Mouse (Mus musculus) heart, embryonic 16.5 days (tissue): ENCODE results near the gene Gm20388. TPM values are rescaled to one million over a fixed set of nuclear protein-coding genes. Genes with fewer than 3 reads are reported as not detected.

Experiments
- ATAC-seq: fragments of 200-750 bp; cut with Nextera tagmentation; replicated peaks from 2 replicates; pipeline ENCODE4 v1.8.0; 2017; ENCODE audit warnings: moderate number of reproducible peaks; ENCODE audit not compliant: insufficient read depth, low FRiP score; ENCODE audit errors: extremely low read depth
- H3K27ac ChIP-seq: fragments of 300-500 bp; sonication (generic); 2 replicates; pipeline ENCODE4 v1.5.1; 2014; ENCODE audit warnings: mild to moderate bottlenecking, low read length, control low read depth, moderate library complexity
- H3K27me3 ChIP-seq: fragments of 300-500 bp; sonication (generic); 2 replicates; pipeline ENCODE4 v1.6.1; 2014; ENCODE audit warnings: low read length, mixed read lengths; ENCODE audit not compliant: control insufficient read depth, insufficient read depth
- H3K36me3 ChIP-seq: fragments of 300-500 bp; sonication (generic); 2 replicates; pipeline ENCODE4 v1.6.1; 2014; ENCODE audit not compliant: control insufficient read depth, insufficient read depth
- H3K4me1 ChIP-seq: fragments of 300-500 bp; sonication (generic); 2 replicates; pipeline ENCODE4 v1.6.1; 2014; ENCODE audit warnings: low read length, mixed read lengths; ENCODE audit not compliant: control insufficient read depth, insufficient read depth
- H3K4me2 ChIP-seq: fragments of 300-500 bp; sonication (generic); 2 replicates; pipeline ENCODE4 v1.6.1; 2014; ENCODE audit warnings: low read depth, mild to moderate bottlenecking, control low read depth, low read length
- H3K4me3 ChIP-seq: fragments of 300-500 bp; sonication (generic); 2 replicates; pipeline ENCODE4 v1.5.1; 2014; ENCODE audit warnings: mild to moderate bottlenecking, control low read depth, low read length
- H3K9ac ChIP-seq: fragments of 300-500 bp; sonication (generic); 2 replicates; pipeline ENCODE4 v1.6.1; 2014; ENCODE audit warnings: low read length, control low read depth
- H3K9me3 ChIP-seq: fragments of 300-500 bp; sonication (generic); replicated peaks from 2 replicates; pipeline ENCODE4 v1.6.1; 2016; ENCODE audit warnings: low read length; ENCODE audit not compliant: control insufficient read depth
- WGBS: fragments of 180-500 bp; shearing (Covaris S2); extraction: QIAGEN DNeasy Blood & Tissue Kit; methylation state at CpG from one replicate; pipeline ENCODE4 v1.1.7; 2014; 5-methylcytosine and 5-hydroxymethylcytosine counted together
- polyA plus RNA-seq: library from polyadenylated mRNA; unstranded; fragments of >200 nt; fragmentation: Nextera tagmentation; extraction: Ambion mirVana; gene quantifications from 2 replicates; pipeline ENCODE4 v1.2.1, GENCODE M21; 2015

The Gm20388 gene
- polyA plus RNA-seq, 1 experiment from 2014 or later: 4.5 TPM

- H3K4me2 ChIP-seq: peak overlapping the region; percentile 88
- H3K9me3 ChIP-seq: no peaks in the 10 kb centered on the region
- peak overlapping the region; percentile 60 for H3K4me3 ChIP-seq
- no peaks in the 10 kb centered on the region for H3K36me3 ChIP-seq
- WGBS: 29% methylated on average over 13 of the region's 13 CpGs
- peaks cover 9% of the 10 kb centered on the region; the same call in 1 of the 2 replicates for H3K27me3 ChIP-seq
- peak overlapping the region; percentile 84; the same call in 1 of the 2 replicates for H3K9ac ChIP-seq
- no peak for ATAC-seq
- no peak overlapping the region for H3K27ac ChIP-seq
- H3K4me1 ChIP-seq: peaks cover 6% of the 10 kb centered on the region; the same call in 1 of the 2 replicates
Observed at GRCm38 (mm10) chr8:123234918-123235519, 3324.4 kb downstream of the Gm20388 start.

GRCm38 (mm10) chr8:123235520-123236497 is 3325.2 kb downstream of the Gm20388 start, which contains the start of gene Spata2l:
Gene Spata2l (minus strand): TSS chr8:123236233.
- H3K27me3 ChIP-seq: peaks cover 9% of the 10 kb centered on the region; the same call in 1 of the 2 replicates
- peak within 1 kb of the TSS; percentile 84 for H3K9ac ChIP-seq
- WGBS: 2% methylated on average over 56 of the region's 57 CpGs
- no peak within 1 kb of the TSS for H3K27ac ChIP-seq
- peak within 1 kb of the TSS; percentile 88 for H3K4me2 ChIP-seq
- H3K36me3 ChIP-seq: no peaks in the 10 kb centered on the region
- peak; percentile 91 for ATAC-seq
- H3K9me3 ChIP-seq: no peaks in the 10 kb centered on the region
- peak within 1 kb of the TSS; percentile 60 for H3K4me3 ChIP-seq
- H3K4me1 ChIP-seq: peaks cover 6% of the 10 kb centered on the region; the same call in 1 of the 2 replicates

GRCm38 (mm10) chr8:123239398-123239797 is 3328.8 kb downstream of the Gm20388 start:
- no peaks in the 10 kb centered on the region for H3K9me3 ChIP-seq
- 82% methylated on average over 10 of the region's 10 CpGs for WGBS

GRCm38 (mm10) chr8:123242107-123242923 is 3331.7 kb downstream of the Gm20388 start:
- Histone ChIP-seq H3K4me3 (no peak overlapping the region), H3K27ac (no peak overlapping the region), H3K9me3 (no peaks in the 10 kb centered on the region), H3K9ac (no peak overlapping the region), H3K4me2 (no peak overlapping the region), H3K27me3 (no peaks in the 10 kb centered on the region), H3K36me3 (peaks cover 21% of the 10 kb centered on the region), H3K4me1 (no peaks in the 10 kb centered on the region)
- WGBS: 76% methylated on average over 7 of the region's 7 CpGs
- no peak for ATAC-seq

More at GRCm38 (mm10) chr8:123239398-123239797, 3328.8 kb downstream of the Gm20388 start:
- H3K4me1 ChIP-seq: peaks cover 6% of the 10 kb centered on the region; the same call in 1 of the 2 replicates
- peaks cover under 1% of the 10 kb centered on the region; the same call in 1 of the 2 replicates for H3K27me3 ChIP-seq
- no peak overlapping the region for H3K4me2 ChIP-seq
- H3K9ac ChIP-seq: no peak overlapping the region
- no peak overlapping the region for H3K4me3 ChIP-seq
- no peak for ATAC-seq
- H3K36me3 ChIP-seq: peaks cover 4% of the 10 kb centered on the region
- H3K27ac ChIP-seq: no peak overlapping the region

DNA sequence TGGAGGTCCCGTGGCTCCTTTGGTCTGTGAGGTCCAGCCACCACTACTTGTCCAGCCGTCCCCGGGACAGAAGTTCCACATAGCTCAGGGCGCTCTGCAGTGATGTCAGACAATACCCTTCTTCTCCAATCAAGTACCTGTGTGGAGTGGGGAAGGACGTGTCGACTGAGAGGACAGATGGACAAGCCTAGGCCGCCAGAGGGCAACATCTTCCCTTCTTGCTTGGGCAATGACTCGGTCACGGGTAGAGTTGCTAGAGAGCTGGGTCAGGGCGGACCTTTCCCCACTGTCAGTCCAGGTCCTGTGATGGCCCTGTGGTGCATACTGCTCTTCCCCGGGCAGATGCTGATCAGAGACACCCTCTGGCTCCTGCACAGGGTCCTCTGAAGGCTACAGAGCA is 3332.4 kb downstream of the Gm20388 start:
- Histone ChIP-seq H3K4me3 (no peak overlapping the region), H3K9me3 (no peaks in the 10 kb centered on the region), H3K27me3 (no peaks in the 10 kb centered on the region), H3K27ac (no peak overlapping the region), H3K9ac (no peak overlapping the region), H3K4me2 (no peak overlapping the region), H3K36me3 (peaks cover 25% of the 10 kb centered on the region), H3K4me1 (no peaks in the 10 kb centered on the region)
- no peak for ATAC-seq
- 67% methylated on average over 11 of the region's 11 CpGs for WGBS

- no peak overlapping the region for H3K27ac ChIP-seq
- no peak overlapping the region for H3K4me3 ChIP-seq
- no peaks in the 10 kb centered on the region for H3K9me3 ChIP-seq
- WGBS: 89% methylated on average over 4 of the region's 4 CpGs
- no peaks in the 10 kb centered on the region for H3K4me1 ChIP-seq
- ATAC-seq: no peak
- H3K27me3 ChIP-seq: no peaks in the 10 kb centered on the region
- H3K4me2 ChIP-seq: no peak overlapping the region
- no peak overlapping the region for H3K9ac ChIP-seq
- H3K36me3 ChIP-seq: peaks cover 27% of the 10 kb centered on the region
Observed at GRCm38 (mm10) chr8:123244382-123244781, 3333.7 kb downstream of the Gm20388 start.

DNA sequence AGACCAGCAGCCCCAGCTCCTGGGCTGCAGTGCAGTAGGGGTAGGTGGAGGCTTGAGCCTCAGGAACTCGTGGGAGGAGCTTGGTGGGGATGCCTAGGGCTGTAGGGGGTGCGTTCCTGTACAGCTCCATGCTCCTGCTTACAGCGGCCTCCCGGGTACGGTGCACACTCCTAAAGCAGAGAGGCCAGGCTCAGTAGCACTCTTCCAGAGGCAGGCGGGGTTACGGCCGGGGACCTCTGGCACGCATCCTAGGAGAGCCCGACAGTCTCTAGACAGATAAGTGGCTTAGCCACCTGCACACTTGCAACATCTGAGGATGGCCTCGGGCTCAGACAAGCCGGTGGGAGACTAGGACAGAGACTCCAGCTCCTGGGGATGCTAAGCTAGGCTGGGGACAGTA is 3334.9 kb downstream of the Gm20388 start:
- H3K4me1 ChIP-seq: no peaks in the 10 kb centered on the region
- 80% methylated on average over 12 of the region's 12 CpGs for WGBS
- ATAC-seq: no peak
- no peaks in the 10 kb centered on the region for H3K9me3 ChIP-seq
- H3K27me3 ChIP-seq: no peaks in the 10 kb centered on the region
- H3K9ac ChIP-seq: no peak overlapping the region
- no peak overlapping the region for H3K27ac ChIP-seq
- peaks cover 33% of the 10 kb centered on the region for H3K36me3 ChIP-seq
- no peak overlapping the region for H3K4me3 ChIP-seq
- H3K4me2 ChIP-seq: no peak overlapping the region

- Histone ChIP-seq H3K36me3 (peaks cover 36% of the 10 kb centered on the region), H3K9ac (no peak overlapping the region), H3K4me3 (no peak overlapping the region), H3K27ac (no peak overlapping the region), H3K9me3 (no peaks in the 10 kb centered on the region), H3K4me1 (no peaks in the 10 kb centered on the region; the same call in 1 of the 2 replicates), H3K4me2 (no peak overlapping the region), H3K27me3 (no peaks in the 10 kb centered on the region)
- WGBS: 91% methylated on average over 6 of the region's 6 CpGs
- ATAC-seq: no peak
Observed at GRCm38 (mm10) chr8:123247748-123248147, 3337.1 kb downstream of the Gm20388 start.
